Mouse (Mus musculus): ENCODE data around the gene Nrxn2. TPM values are rescaled to one million over a fixed set of nuclear protein-coding genes. Genes with fewer than 3 reads are reported as not detected.

Nrxn2 gene
- polyA plus RNA-seq, 1 experiment from 2014 or later: 6.2 TPM

DNA sequence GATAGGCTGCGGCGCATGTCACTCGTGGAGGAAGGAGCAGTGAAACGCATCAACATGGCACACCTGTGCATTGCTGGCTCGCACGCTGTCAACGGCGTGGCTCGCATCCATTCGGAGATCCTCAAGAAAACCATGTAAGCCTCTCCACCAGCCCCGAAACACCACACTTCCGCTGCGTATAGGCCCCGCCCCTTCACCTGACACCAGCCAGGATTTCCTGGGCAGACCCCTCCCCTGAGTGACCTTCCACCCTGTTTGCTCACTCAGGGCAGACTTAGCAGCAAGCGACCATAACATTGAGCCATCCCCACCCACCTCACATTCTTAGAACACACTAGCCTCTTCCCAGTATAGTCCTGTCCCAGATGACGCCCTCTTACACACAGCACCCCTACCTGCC, 28.7 kb upstream of the Nrxn2 start:
- WGBS: 9% methylated on average over 16 of the region's 16 CpGs
- H3K9me3 ChIP-seq (ENCODE audit: low read length): no peaks in the 10 kb centered on the region
- peak; percentile 39; the same call in 1 of the 2 replicates for ATAC-seq (ENCODE audit: low FRiP score, low TSS enrichment)
- peak overlapping the region; percentile 58 for H3K9ac ChIP-seq (replicated peaks; ENCODE audit: low read length)
- peak overlapping the region; percentile 62 for H3K4me2 ChIP-seq (replicated peaks; ENCODE audit: low read depth, low read length)
- no peak overlapping the region for H3K27ac ChIP-seq (ENCODE audit: low read length)
- H3K27me3 ChIP-seq (ENCODE audit: insufficient read depth, low read length): no peaks in the 10 kb centered on the region
- H3K4me3 ChIP-seq (ENCODE audit: low read length): peak overlapping the region; percentile 40
- peaks cover 36% of the 10 kb centered on the region for H3K4me1 ChIP-seq (ENCODE audit: insufficient read depth, low read length)
- no peaks in the 10 kb centered on the region for H3K36me3 ChIP-seq (ENCODE audit: insufficient read depth, low read length)

GRCm38 (mm10) chr19:6390251-6390650, 28.3 kb upstream of the Nrxn2 start:
- ATAC-seq (ENCODE audit: low FRiP score, low TSS enrichment): no peak
- no peaks in the 10 kb centered on the region for H3K27me3 ChIP-seq (ENCODE audit: insufficient read depth, low read length)
- H3K9ac ChIP-seq (replicated peaks; ENCODE audit: low read length): no peak overlapping the region
- peaks cover 32% of the 10 kb centered on the region for H3K4me1 ChIP-seq (ENCODE audit: insufficient read depth, low read length)
- 43% methylated on average over 6 of the region's 6 CpGs for WGBS
- no peaks in the 10 kb centered on the region for H3K36me3 ChIP-seq (ENCODE audit: insufficient read depth, low read length)
- peak overlapping the region; percentile 62; the same call in 1 of the 2 replicates for H3K4me2 ChIP-seq (replicated peaks; ENCODE audit: low read depth, low read length)
- peak overlapping the region; percentile 40; the same call in 1 of the 2 replicates for H3K4me3 ChIP-seq (ENCODE audit: low read length)
- H3K27ac ChIP-seq (ENCODE audit: low read length): no peak overlapping the region
- no peaks in the 10 kb centered on the region for H3K9me3 ChIP-seq (ENCODE audit: low read length)

DNA sequence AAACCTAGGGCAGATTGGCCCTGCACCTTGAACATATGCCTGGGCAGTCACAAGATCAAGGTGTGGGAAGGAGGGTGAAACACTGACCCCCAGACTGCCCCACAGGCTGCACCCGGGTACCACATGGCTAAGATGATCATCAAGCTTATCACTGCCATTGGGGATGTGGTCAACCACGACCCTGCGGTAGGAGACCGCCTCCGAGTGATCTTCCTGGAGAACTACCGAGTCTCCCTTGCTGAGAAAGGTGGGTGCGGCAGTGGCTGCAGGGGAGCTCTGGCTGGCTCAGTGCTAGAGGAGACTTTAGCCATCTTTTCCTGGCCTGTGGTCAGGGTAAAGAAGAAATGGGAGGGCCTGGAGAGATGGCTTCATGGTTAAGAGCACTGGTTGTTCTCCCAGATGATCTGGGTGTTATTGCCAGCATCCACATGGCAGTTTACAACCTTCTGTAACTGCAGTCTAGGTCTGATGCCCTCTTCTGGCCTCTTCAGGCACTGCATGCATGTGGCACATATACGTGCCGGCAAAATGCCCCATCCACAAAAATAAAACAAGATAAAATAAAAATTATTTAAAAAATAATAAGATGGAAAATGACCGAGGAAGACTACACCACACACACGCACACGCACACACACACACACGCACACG, 25.7 kb upstream of the Nrxn2 start:
- H3K27me3 ChIP-seq (ENCODE audit: insufficient read depth, low read length): no peaks in the 10 kb centered on the region
- no peak overlapping the region for H3K9ac ChIP-seq (replicated peaks; ENCODE audit: low read length)
- H3K4me1 ChIP-seq (ENCODE audit: insufficient read depth, low read length): peaks cover 19% of the 10 kb centered on the region
- 91% methylated on average over 14 of the region's 14 CpGs for WGBS
- no peaks in the 10 kb centered on the region for H3K36me3 ChIP-seq (ENCODE audit: insufficient read depth, low read length)
- no peaks in the 10 kb centered on the region for H3K9me3 ChIP-seq (ENCODE audit: low read length)
- H3K4me3 ChIP-seq (ENCODE audit: low read length): no peak overlapping the region
- no peak overlapping the region for H3K4me2 ChIP-seq (replicated peaks; ENCODE audit: low read depth, low read length)
- no peak for ATAC-seq (ENCODE audit: low FRiP score, low TSS enrichment)
- H3K27ac ChIP-seq (ENCODE audit: low read length): no peak overlapping the region

- WGBS: 86% methylated on average over 16 of the region's 16 CpGs
- Histone ChIP-seq H3K9ac (replicated peaks; ENCODE audit: low read length) (no peak overlapping the region), H3K9me3 (ENCODE audit: low read length) (no peaks in the 10 kb centered on the region), H3K4me2 (replicated peaks; ENCODE audit: low read depth, low read length) (no peak overlapping the region), H3K27ac (ENCODE audit: low read length) (no peak overlapping the region), H3K4me3 (ENCODE audit: low read length) (no peak overlapping the region), H3K36me3 (ENCODE audit: insufficient read depth, low read length) (no peaks in the 10 kb centered on the region), H3K27me3 (ENCODE audit: insufficient read depth, low read length) (no peaks in the 10 kb centered on the region), H3K4me1 (ENCODE audit: insufficient read depth, low read length) (peaks cover 26% of the 10 kb centered on the region)
- no peak for ATAC-seq (ENCODE audit: low FRiP score, low TSS enrichment)
These were observed 24.9 kb upstream of the Nrxn2 start for GRCm38 (mm10) chr19:6393637-6394036.

GRCm38 (mm10) chr19:6396237-6396636, 22.3 kb upstream of the Nrxn2 start:
- H3K4me2 ChIP-seq (replicated peaks; ENCODE audit: low read depth, low read length): no peak overlapping the region
- no peaks in the 10 kb centered on the region for H3K36me3 ChIP-seq (ENCODE audit: insufficient read depth, low read length)
- no peak overlapping the region for H3K27ac ChIP-seq (ENCODE audit: low read length)
- WGBS: 65% methylated on average over 5 of the region's 5 CpGs
- ATAC-seq (ENCODE audit: low FRiP score, low TSS enrichment): no peak
- no peak overlapping the region for H3K9ac ChIP-seq (replicated peaks; ENCODE audit: low read length)
- H3K9me3 ChIP-seq (ENCODE audit: low read length): no peaks in the 10 kb centered on the region
- H3K4me3 ChIP-seq (ENCODE audit: low read length): no peak overlapping the region
- H3K4me1 ChIP-seq (ENCODE audit: insufficient read depth, low read length): peaks cover 35% of the 10 kb centered on the region
- H3K27me3 ChIP-seq (ENCODE audit: insufficient read depth, low read length): 0 out of 2 replicates have a peak, but pooled peaks cover 3% of the 10 kb centered on the region

DNA sequence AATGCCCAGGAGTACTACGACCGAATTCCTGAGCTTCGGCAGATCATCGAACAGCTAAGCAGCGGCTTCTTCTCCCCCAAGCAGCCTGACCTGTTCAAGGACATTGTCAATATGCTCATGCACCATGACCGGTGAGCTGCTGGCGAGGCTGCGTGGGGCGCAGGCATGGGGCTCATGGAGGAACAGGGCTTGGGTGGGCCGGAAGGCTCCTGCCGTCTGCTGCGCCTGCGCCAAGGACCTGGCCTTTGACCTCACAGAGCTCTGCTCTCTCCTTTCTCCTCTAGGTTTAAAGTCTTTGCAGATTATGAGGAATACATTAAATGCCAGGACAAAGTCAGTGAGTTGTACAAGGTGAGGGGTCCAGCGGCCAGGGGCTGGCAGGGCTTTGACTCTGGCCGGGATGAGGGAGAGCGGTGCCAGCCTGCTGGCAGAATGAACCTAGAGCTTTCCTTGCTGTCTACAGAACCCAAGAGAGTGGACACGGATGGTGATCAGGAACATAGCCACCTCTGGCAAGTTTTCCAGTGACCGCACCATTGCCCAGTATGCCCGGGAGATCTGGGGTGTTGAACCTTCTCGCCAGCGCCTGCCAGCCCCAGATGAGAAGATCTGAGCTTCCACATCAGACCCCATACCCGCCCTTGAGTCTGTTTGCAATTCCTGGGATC, 20.8 kb upstream of the Nrxn2 start:
- no peaks in the 10 kb centered on the region for H3K9me3 ChIP-seq (ENCODE audit: low read length)
- no peak overlapping the region for H3K9ac ChIP-seq (replicated peaks; ENCODE audit: low read length)
- no peak overlapping the region for H3K4me2 ChIP-seq (replicated peaks; ENCODE audit: low read depth, low read length)
- WGBS: 79% methylated on average over 22 of the region's 22 CpGs
- H3K4me1 ChIP-seq (ENCODE audit: insufficient read depth, low read length): peaks cover 47% of the 10 kb centered on the region
- H3K4me3 ChIP-seq (ENCODE audit: low read length): no peak overlapping the region
- no peaks in the 10 kb centered on the region for H3K36me3 ChIP-seq (ENCODE audit: insufficient read depth, low read length)
- ATAC-seq (ENCODE audit: low FRiP score, low TSS enrichment): no peak
- no peak overlapping the region for H3K27ac ChIP-seq (ENCODE audit: low read length)
- 0 out of 2 replicates have a peak, but pooled peaks cover 4% of the 10 kb centered on the region for H3K27me3 ChIP-seq (ENCODE audit: insufficient read depth, low read length)

GRCm38 (mm10) chr19:6398447-6399284, 19.9 kb upstream of the Nrxn2 start:
- Histone ChIP-seq H3K9me3 (ENCODE audit: low read length) (no peaks in the 10 kb centered on the region), H3K4me2 (replicated peaks; ENCODE audit: low read depth, low read length) (peak overlapping the region; percentile 99), H3K4me3 (ENCODE audit: low read length) (peak overlapping the region; percentile 69), H3K4me1 (ENCODE audit: insufficient read depth, low read length) (peaks cover 47% of the 10 kb centered on the region), H3K9ac (replicated peaks; ENCODE audit: low read length) (peak overlapping the region; percentile 76), H3K36me3 (ENCODE audit: insufficient read depth, low read length) (no peaks in the 10 kb centered on the region), H3K27me3 (ENCODE audit: insufficient read depth, low read length) (0 out of 2 replicates have a peak, but pooled peaks cover 7% of the 10 kb centered on the region), H3K27ac (ENCODE audit: low read length) (peak overlapping the region; percentile 72; the same call in 1 of the 2 replicates)
- WGBS: under 1% methylated on average over 39 of the region's 39 CpGs
- ATAC-seq (ENCODE audit: low FRiP score, low TSS enrichment): peak; percentile 54

- under 1% methylated on average over 57 of the region's 87 CpGs for WGBS
- Histone ChIP-seq H3K27me3 (ENCODE audit: insufficient read depth, low read length) (0 out of 2 replicates have a peak, but pooled peaks cover 7% of the 10 kb centered on the region), H3K36me3 (ENCODE audit: insufficient read depth, low read length) (no peaks in the 10 kb centered on the region), H3K4me1 (ENCODE audit: insufficient read depth, low read length) (peaks cover 47% of the 10 kb centered on the region), H3K9ac (replicated peaks; ENCODE audit: low read length) (peak within 1 kb of the TSS; percentile 76), H3K9me3 (ENCODE audit: low read length) (no peaks in the 10 kb centered on the region), H3K4me3 (ENCODE audit: low read length) (peak within 1 kb of the TSS; percentile 69), H3K4me2 (replicated peaks; ENCODE audit: low read depth, low read length) (peak within 1 kb of the TSS; percentile 99), H3K27ac (ENCODE audit: low read length) (peak within 1 kb of the TSS; percentile 72)
- ATAC-seq (ENCODE audit: low FRiP score, low TSS enrichment): 0 out of 2 replicates have a peak, but pooled peaks have one; percentile 9
These were observed 19.0 kb upstream of the Nrxn2 start, which contains the start of gene Rasgrp2 for GRCm38 (mm10) chr19:6399285-6400095. TSS of gene Rasgrp2 (plus strand) at chr19:6399340.

All from kidney, embryonic 16.5 days (tissue).